Mouse (Mus musculus): ENCODE data around the gene Rsbn1l.

The Rsbn1l gene

DNA sequence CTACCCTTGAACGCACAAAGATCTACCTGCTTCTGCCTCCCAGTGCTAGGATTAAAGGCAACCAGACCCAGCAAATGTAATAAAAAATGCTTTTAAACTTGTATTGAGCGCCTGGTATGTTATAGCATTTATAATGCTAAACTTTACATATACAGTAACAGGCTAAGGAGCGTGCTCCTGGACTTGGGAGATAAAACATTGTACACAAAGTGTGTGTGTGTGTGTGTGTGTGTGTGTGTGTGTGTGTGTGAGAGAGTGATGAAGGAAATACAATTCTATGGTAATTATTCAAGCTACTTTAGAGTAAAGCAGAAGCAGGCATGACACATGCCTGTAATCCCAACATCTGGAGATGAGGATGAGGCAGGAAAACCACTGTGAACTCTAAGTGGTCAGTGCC, at the start of gene Rsbn1l:
Rsbn1l (minus strand) TSS at position 101 of the 400 bp plus-strand sequence.
- DNase-seq = no peak

DNA sequence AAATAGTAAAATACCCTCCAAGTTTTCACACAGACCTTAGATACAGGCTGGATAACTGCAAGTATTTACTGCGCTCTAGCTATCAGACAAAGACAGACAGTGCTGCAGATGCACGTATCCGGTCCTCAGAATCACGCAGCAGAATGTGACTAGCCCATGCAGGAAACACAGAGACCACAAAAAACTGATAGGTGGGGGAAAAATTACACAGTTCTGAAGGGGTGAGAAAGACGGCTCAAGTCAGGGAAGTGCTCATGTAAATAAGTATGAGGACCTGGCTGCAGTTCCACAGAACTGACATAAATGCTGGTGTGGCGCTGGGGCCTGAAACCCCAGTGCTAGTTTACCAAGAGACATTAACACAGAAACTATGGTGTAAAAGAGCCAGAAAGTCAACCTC, 46.5 kb upstream of the Rsbn1l start:
- DNase-seq = no peak

DNA sequence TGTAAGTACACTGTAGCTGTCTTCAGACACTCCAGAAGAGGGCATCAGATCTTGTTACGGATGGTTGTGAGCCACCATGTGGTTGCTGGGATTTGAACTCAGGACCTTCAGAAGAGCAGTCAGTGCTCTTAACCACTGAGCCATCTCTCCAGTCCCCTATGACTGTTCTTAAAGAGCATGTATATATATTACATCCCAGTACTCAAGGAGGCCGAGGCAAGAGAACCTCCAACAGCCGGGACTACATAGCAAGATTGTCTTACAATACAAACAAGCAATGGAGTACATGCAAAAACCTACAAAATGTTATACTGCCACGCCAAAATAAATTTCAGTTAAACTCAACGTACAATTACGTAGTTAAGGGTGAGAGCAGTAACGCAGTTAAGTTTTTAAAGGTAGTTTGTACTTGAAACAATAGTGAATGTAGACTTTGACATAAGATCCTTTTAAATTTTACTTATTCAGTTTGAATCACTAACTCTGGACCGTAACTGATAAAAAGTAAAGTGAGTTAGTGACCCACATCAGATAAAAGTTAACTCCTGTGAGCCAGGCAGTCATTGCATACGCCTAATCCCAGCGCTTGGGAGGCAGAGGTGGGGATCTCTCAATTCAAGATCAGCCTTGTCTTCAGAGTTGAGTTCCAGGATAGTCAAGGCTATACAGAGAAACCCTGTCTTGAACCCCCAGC, 45.6 kb upstream of the Rsbn1l start:
- no peak for DNase-seq

DNA sequence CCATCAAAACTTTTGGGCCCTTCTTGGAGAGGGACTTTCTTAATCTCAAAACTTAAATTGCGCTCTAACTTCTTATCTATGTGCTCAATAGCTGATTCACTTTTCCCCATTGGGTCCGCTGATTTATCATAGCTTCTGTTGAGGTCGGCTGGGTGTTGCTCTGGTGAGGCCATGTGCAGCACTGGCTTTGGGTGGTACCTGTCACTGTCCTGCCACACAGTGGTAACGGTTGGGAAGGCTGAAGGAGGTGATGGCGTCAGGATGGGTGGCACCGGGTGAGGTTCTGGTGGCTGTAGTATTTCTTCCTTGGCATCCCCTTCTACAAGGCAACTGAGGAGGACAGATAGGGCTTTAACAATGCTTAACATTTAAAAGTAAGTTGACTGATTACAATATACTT, 42.2 kb upstream of the Rsbn1l start:
- no peak for DNase-seq

DNA sequence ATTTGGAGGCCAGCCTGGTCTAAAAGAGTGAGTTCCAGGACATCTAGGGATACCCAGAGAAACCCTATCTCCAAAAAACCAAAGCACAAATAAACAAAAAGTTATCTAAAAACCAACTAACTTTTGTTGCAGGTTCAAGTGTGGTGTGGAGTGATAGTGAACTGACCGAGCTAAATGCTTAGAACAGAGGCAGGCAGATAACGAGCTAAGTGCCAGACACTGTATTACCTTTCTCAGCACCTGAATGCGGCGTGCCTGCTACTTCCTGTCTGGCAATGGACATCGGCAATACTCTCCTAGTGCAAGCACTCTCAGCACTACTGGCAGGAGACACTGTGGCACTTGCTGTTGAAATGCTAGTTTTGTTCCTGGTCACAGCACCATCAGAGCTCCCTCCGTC, 41.4 kb upstream of the Rsbn1l start:
- no peak for DNase-seq

DNA sequence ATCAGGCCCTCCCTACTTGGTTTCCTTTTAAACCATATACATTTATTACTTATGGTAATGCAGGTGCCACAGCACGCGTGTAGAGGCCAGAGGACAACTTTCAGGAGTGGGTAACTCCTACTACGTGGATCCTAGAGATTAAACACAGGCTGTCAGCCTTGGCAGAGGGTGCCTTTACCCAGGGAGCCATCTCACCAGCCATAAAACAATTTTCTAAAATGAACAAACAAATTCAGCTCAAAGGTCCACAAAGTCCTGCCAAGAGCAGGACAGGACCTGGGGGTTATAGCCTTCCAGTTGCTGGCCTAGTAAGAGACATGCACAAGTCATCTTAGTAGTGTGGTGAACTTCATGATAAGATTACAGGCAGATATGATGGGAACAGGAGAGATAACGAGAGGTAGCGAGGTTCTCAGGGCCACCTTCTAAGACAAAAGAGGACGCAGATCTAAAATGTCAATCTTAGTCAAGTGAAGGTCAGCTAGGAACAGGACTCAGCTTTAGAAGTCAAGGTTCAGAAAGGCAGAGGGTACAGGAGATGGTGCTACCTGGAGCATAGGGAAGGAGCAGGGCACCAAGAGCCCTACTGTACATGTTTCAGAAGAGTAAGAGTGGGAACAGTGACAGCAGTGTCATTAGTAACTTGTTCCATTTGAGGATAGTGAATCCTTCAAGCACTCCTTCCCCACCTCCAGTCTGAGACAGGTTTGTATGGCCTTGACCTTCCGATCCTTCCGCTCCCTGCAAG, 34.0 kb upstream of the Rsbn1l start:
- DNase-seq = peak; percentile 52

DNA sequence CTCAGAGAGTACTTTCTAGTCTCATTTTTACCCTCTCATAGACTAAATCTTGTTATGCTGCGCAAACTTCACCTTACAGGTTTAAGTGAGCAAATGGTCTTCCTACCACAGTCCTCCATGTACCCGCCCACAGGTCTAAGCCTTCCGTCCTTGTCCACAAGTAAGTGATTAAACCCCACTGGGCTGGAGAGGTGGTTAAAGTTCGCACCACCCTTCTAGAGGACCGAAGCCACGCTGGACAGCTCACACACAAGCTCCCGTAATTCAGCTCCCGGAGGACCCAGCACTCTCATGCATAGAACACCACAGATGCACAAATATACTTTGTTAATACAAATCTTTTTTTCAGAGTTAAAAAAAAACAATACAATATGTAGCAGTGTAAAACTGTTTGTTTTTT, 30.1 kb upstream of the Rsbn1l start:
- DNase-seq = peak; percentile 40

DNA sequence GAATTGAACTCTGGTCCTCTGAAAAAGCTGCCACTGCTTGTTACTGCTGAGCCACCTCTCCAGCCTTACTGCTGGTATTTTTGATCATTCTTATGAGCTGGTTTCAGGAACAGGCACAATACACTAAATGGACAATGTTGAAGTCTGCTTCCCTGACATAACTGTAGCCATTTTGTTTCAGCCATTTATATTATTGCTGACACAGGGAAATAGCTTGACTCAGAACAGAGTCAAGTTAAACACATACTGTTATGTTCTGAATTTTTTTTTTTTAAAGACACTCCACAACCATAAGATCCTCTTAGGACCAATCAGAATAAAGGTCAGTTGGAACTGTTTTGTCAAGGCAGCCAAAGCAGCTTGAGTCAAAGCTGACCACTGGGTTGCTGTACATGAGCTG, 27.3 kb upstream of the Rsbn1l start:
- DNase-seq = no peak

DNA sequence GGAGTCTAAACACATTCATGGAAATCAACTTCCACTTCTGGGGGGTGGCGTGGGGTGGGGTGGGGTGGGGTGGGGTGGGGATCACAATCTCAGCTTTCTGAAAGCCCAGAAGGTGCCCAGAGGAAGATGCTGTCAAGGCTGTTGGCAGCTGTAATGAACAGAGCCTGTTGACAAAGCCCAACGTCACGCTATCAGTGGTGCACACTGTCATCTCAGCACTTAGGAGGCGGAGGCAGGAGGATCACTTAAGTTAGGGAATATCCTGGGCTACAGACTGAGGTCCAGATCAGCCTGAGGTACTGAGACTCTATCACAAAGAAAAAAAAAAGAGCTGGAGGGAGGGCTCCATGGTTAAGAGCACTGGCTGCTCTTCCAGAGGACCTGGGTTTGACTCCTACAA, 18.5 kb upstream of the Rsbn1l start:
- DNase-seq = no peak

DNA sequence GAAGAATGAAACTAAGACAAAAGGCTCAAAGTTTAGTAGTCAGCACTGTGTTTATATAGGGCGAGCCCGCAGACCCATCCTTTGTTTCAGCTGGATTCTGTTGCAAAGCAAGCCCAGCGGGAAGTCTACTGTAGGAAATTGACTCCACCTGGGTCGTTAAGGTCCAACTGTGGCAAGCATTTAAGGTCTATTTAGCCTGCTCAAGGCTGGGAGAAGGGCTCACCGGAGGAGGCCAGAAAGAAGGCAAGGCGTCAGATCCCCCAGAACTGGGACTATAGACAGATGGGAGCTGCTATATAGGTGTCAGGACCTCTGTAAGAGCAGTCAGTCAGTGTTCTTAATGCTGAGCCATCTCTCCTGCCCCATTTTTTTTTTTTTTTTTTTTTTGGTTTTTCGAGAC, 17.8 kb upstream of the Rsbn1l start:
- peak; percentile 66 for DNase-seq

DNA sequence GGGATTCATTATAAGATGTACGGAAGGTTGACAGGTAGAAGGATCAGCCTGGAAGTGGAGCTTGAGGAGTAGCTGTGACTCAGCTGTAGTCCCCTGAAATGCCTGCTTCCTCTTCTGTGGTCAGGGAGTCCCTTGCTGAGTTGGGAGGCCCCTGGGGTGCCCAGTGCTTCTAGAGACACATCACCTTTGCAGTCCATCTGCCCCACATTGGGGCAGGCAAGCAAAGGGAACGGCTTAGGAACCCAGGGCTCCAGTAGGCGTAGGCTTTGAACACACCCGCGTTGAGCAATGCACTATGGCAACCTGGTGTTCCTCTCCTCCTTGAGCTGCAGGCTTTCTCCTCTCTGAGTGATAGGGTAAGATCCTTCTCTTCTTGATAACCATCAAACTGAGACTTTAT, 16.9 kb upstream of the Rsbn1l start:
- peak; percentile 45 for DNase-seq

DNA sequence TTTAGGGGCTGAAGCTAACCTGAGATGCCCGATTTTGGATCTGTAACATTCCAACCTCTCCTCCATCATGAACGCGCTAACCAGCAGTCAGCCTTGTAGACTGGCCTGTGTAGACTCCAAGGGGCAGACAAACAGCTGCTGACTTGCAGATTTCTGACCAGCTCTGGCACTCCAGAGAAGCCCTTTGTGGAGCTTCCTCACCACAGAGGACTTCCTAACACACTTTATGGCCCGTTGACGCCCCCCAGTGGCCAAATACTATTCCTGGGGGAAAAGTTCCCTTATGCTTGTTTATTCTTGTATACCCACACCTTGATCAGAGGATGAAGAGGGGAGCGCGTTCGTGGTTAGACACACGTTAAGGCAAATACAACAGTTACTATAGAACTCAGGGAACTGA, 12.8 kb upstream of the Rsbn1l start:
- DNase-seq = peak; percentile 90

DNA sequence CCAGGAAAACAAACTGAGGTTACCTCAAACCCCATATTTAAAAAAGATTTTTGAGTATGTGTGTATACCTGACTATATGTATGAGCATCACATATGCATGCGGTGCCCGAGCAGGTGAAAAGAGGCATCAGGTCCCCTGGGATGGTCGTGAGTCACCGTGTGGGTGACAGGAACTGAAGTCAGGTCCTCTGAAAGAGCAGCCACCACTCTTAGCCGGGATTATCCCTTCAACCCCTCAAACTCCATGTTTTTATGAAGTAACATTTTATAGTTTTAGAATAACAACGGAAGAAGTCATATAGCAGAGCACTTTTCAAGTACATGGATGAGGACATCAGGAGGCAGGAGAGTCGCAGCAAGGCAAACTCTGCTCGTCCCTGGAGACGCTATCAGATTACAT, 12.3 kb upstream of the Rsbn1l start:
- peak; percentile 82 for DNase-seq

DNA sequence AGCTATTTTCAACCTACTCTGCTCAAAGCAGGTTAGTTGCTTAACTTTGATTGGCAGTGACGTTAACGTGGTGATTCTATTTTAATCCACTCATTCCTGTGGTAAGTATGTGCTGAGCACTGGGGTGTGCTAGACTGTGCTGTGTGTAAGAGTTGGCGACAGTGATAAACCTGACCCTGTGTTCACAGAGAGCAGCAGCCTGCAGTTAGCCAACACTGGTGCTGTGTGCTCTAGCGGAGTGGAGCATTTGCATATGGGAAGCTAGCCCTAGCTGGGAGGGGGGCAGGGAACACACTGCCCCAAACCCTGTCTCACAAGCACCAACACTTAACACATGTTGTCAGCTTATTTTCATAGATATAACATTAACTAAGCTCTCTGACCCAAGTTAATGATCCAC, 11.7 kb upstream of the Rsbn1l start:
- DNase-seq = peak; percentile 89

DNA sequence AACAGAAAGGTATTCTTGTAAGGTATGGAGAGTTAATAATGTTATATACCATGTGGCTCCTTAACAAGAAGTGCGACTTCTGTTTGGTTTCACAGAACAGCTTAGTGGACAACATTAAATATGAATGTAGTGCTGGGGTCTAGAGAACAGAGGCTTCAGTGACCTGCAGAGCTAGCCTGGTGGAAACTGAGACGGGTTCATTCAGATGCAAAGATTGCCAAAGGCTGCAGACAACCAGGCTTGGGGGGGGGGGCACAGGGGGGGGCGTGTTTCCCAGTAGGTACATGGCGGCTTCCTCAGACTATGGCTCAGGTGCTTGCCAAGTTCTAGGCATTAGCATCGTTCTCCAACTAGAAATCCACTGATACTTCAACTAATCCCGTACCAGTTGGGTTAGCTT, 8.2 kb upstream of the Rsbn1l start:
- DNase-seq = peak; percentile 9

DNA sequence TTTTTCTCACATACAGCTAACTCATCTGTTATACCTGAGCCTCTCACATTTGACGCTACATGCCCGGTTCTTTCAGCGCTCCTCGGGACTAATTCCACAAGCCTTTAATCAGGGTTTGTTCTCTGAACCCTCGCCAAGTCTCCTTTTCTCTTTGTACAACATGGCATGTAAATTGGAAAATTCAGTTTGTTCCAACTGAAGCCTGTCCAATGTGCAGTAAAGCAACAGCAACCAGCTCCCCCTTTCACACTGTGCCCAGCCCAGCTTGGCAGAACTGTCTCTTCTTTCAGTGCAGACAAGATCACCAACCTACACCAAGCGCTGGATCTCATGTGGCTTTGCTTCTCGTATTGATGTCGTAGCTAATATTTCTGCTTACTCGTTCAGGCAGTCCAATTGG, 7.1 kb upstream of the Rsbn1l start:
- peak; percentile 30 for DNase-seq

DNA sequence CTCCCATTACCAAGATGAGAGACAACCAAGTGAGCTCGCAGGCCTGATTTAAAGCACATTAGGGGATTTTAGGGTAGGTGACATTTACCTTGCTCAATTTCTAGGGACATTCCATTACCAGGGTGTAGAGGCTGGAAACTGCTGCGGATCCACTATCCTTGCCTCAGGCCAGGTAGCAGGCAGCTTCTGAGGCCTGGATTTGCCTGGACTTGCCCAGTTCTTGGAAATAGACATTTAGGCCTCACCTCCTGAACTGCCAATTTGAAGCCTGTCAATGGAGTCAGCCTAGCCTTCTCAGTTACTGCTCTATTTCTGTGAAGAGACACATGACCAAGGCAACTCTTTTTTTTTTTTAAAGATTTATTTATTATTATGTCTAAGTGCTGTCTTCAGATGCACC, 4.7 kb upstream of the Rsbn1l start:
- peak; percentile 61 for DNase-seq

DNA sequence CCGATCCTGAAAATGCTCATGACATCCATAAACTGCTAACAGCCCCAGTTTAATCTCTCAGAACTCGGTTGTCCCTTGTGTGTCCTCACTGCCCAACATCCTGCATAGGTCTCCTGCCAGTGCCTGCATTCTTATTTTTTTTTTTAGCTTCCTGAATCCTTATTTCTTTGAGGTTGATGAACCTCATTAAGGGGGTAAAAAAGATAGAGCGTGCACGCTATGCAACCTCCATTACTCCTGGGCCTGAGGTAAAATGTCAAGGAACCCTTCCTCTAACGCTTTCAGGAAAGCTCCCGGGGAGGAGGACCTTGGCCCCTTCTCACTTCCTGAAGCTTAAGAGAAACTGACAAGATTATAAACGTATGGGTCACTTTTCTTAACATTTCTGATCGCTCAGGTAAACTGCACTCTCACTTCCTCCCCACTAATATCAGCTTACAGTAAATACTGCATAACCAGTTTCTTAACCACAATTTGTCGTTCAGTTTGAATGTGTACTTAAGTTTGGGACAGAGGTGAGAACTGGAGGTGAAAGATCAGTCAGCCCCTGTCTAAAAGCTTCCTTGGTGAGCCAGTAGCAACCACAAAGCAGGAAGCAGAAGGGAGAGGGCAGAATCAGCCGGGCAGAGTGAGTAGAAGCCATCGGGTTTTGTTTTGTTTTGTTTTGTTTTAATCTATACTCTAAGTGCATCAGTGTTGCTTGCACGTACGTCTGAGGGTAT, 923 bp downstream of the Rsbn1l start:
- DNase-seq = peak; percentile 83

DNA sequence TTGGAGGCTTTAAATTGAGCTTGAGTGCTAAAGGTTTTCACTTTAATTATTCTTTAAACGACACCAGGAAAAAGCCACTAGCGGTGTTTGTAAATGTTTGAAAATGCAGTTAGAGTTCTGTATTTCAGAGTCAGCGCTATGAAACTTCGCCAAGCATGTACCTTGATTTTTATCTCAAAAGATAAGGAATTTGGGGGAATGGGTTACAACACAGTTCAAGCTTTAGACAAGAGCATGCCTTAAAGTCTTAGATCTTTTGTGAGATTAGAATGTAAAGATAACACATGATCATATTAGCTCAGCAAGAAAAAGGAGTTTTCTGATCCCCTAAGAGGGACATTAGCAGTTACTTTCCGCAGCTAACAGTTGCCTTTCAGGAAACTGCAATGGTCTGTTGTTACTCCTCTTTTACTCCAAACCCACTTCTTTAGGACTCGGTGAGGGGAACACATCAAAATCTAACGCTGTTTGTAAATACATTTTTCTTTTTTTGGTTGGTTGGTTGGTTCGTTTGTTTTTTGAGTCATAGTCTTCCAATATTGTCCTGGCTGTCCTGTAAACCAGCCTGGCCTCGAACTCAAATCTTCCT, 3.8 kb downstream of the Rsbn1l start:
- peak; percentile 11 for DNase-seq

DNA sequence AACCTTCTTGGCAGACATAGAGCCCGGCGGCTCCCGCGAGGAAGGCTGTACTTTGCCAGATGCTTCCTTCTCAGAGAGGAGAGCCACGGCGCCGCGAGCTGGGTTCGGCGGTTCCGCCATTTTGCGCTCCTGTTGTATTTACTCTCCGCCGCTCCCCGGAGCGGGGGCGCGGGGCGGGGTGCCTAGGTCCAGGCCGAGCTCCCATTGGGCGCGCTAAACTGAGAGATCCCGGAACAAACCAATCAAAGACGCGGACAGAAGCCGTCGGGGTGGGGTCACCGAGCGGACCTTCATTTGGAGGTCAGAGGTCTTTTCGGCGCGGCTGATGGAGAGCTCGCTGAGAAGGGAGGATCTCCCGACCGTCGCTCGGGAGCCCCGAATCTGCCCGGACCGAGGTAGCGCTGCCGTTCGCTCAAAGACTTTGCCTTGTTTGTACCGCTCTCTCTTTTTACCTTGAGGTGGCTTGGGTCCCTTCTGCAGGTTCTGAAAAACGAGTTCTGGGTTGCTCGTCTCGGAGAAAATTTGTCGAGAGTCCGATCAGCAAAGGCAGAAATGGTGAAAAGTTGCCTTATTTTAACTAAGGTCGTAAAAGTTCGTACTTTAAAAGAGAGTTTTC, 4.4 kb downstream of the Rsbn1l start:
- peak; percentile 100 for DNase-seq

DNA sequence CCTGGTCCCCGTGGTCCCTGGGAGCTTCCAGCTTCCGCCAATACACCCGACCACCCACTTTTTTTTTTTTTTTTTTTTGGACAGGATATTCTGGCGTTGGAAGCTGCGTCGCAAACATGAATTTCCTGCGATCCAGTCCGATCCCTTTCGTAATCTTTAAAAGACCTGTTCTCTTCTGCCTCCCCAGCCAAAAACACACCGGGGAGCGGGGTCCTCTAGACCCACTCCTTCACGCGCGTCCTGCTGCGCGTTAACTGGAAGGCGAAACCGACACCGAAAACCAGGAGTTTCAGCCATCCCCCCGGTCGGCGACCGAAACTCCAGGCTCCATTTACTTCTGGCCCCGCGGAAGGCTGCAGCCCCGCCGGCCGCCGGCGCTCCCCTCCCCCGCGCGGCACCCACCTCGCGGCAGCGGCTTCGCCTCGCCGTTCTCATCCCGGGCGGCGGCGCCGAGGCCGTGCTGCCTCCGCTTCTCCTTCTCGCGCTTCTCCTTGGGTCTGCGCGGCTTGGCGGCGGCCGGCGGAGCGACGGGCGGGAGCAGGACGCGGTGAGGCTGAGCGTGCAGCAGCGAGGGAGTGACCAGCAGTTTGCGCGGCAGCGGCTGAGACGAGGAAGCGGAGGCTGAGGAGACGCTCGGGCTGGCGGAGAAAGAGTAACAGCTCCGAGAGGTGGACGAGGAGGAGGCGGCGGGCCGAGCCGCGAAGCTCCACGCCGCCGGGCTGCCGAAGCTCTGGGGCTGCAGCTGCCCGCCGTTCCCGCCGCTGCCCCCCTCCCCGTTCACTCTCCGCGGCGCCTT, 5.1 kb downstream of the Rsbn1l start:
- peak; percentile 96 for DNase-seq

DNA sequence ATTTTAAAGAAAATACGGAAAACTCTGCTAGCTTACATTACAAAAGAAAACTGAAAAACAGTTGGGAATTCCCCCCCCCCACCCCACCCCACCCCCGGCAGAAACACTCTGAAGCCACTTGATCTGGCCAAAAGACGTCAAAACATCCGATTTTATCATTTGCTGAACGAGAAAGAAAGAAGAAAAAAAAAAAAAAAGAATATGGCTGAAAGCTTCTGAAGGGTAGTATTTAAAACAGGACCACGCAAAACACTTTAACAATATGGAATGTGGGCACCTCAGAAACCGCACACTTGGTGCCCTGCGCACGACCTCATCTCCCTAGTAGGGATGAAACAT, 5.7 kb downstream of the Rsbn1l start:
- DNase-seq = no peak

All from heart, adult 11 months (tissue).